Mouse (Mus musculus) frontal cortex, adult 2 months (tissue): ENCODE results near the gene Rhox12. TPM values are rescaled to one million over a fixed set of nuclear protein-coding genes. Genes with fewer than 3 reads are reported as not detected.
A peak's percentile ranks its signal among the peaks of the same experiment; 100 is the strongest.

ENCODE experiments used
- DNase-seq, 2 experiments: peaks; one replicate each; pipeline ENCODE4 v3.0.0; 2022; ENCODE audit warnings: low spot score in 1 of 2; ENCODE audit errors: extremely low spot score in 1 of 2
- polyA plus RNA-seq: library from polyadenylated mRNA; depleted of rRNA; stranded (reverse); fragments of >200 nt; gene quantifications from 2 replicates; pipeline ENCODE4 v1.2.3, GENCODE M21; 2012; rRNA removed

Gene Rhox12
- 0.10 TPM in 1 of 2 replicates, not detected in the other for polyA plus RNA-seq

DNA sequence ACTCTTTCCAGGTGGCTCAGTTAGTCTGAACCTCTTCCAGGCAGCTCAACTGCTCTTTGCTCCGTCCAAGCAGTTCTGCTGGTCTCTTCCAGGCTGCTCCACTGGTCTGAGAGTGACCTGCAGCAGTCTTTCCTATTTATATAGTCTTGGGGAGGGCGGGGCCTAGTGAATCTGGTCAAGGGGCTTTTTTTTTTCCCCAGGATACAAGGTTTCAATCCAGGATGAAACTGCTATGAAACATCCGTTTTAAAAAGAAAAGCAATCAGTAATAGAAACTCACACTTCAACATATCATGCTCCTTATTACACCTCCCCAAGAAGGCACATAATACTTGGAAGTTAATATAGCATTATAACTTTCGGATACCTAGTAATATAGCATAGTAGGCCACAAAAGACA lies at the start of gene Rhox12:
TSS of gene Rhox12 (minus strand) at position 101 of the 400 bp plus-strand sequence.
- no peak for DNase-seq

DNA sequence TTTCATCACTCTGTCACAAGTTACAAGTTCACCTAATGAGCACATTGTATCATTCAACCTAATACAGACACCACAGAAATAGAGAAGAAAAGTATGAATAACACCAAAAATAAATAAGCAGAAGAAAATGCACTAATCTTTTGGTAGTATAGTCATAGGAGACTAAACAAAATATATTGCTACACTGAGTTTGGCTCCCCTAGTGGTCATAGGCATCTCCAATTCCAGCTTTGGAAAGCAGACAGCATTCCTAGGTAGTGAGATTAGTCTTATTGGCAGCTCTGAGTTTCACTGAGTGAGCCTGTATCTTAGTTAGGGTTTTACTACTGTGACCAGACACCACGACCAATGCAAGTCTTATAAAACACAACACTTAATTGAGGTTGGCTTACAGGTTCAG lies 48.4 kb upstream of the Rhox12 start:
- no peak for DNase-seq

DNA sequence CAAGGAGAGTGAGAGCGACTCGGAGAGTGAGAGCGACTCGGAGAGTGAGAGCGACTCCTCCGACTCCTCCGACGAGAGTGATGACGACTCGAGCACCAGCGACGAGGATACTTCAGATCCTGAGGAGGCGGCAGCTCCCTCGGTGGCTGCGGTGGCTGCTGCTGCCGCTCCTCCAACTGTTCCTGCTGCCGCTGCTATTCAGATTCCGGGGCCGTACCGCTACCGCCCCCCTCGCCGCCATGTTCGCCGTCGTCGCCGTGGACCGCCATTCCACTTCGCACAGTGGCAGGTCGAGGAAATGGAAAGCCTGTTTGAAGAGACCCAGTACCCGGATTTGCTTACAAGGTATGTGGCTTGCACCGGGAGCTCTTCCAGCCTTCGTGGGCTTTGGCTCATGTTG lies 10.8 kb upstream of the Rhox12 start:
- no peak for DNase-seq

- DNase-seq = no peak
Measured at GRCm38 (mm10) chrX:38120982-38121381, 10.3 kb upstream of the Rhox12 start, which contains the start of gene Rhox13. Gene Rhox13 (plus strand): TSS chrX:38121219.

- no peak for DNase-seq
Measured at GRCm38 (mm10) chrX:38085041-38085440, 25.7 kb downstream of the Rhox12 start, which contains the start of gene Rhox11. Gene Rhox11 (minus strand): TSS chrX:38085141.

DNA sequence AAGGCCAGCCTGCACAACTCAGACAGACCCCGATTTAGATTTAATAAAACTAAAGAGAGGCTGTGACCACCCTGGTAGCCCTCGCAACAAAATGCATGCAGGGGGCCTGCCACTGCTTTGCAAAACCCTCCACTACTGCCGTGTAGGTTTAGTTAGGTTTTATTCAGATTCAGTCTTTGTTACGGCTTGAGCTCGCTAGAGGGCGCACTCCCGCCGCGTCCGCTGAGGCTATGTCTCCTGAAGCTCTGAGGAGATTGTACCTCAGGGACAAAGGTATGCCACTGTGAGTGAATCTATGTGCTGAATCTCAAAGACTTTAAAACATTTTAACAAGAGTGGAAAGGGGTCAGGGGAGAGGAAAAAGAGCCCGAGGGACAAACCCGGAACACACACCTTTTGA lies 26.5 kb downstream of the Rhox12 start:
- peak in 1 of 2 experiments; percentile 62 for DNase-seq

- no peak for DNase-seq
Measured at GRCm38 (mm10) chrX:38066175-38066574, 44.5 kb downstream of the Rhox12 start, which contains the start of gene Rhox10. Gene Rhox10 (plus strand): TSS chrX:38066475.

DNA sequence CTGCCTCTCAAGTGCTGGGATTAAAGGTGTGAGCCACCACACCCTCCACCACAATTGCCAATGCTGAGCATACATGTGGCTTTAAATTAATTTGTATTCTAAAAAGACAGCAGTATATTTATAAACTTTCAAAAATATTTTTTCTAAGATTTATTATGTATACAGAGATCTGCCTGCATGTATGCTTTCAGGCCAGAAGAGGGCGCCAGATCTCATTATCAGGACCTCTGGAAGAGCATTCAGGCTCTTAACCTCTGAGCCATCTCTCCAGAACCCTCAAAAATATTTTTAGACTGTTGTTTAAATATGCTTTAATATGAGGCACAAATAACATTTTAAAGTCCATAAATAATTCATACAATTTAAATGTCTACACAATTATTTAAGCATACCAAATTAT lies 49.2 kb downstream of the Rhox12 start:
- DNase-seq = peak in 1 of 2 experiments; percentile 28

Other genes with a start within 250 kb of the Rhox12 start
- not detected in 2 replicates for gene Rhox8, start 232.0 kb downstream of the Rhox12 start, polyA plus RNA-seq
- not detected in 2 replicates for gene Rhox7b, start 213.7 kb downstream of the Rhox12 start, polyA plus RNA-seq
- 0.80 and 2.9 TPM in 2 replicates for gene Rhox9, start 209.1 kb downstream of the Rhox12 start, polyA plus RNA-seq
- gene Btg1-ps1, start 92.1 kb downstream of the Rhox12 start, polyA plus RNA-seq = not detected in 2 replicates
- gene Btg1-ps2, start 67.8 kb downstream of the Rhox12 start, polyA plus RNA-seq = not detected in 2 replicates
- not detected in 2 replicates for gene Rhox10, start 44.4 kb downstream of the Rhox12 start, polyA plus RNA-seq
- gene Rhox11, start 25.8 kb downstream of the Rhox12 start, polyA plus RNA-seq = not detected in 2 replicates
- gene Rhox13, start 10.3 kb upstream of the Rhox12 start, polyA plus RNA-seq = not detected in 2 replicates
- gene Zbtb33, start 78.9 kb upstream of the Rhox12 start, polyA plus RNA-seq = 9.8 and 10.9 TPM in 2 replicates
- 32.2 and 33.3 TPM in 2 replicates for gene Tmem255a, start 141.5 kb upstream of the Rhox12 start, polyA plus RNA-seq
- 0.02 TPM in 1 of 2 replicates, not detected in the other for gene Atp1b4, start 205.3 kb upstream of the Rhox12 start, polyA plus RNA-seq